Comparison of ENCODE assay signal across 12 mouse cellular contexts in genomic region chr3:87998747-87999146, GRCm38 (mm10). TPM values are rescaled to one million over a fixed set of nuclear protein-coding genes. Genes with fewer than 3 reads are reported as not detected.
A peak's percentile ranks its signal among the peaks of the same experiment; 100 is the strongest.
DNase-seq lines count a peak whose midpoint lies in the region.
"Had no signal": no experiment of that assay in that cellular context is flagged by ENCODE, and none has a peak within 500 bp of the region (broad histone marks: within the 10 kb centered on the region; RNA-seq: fewer than 3 reads in every experiment).

No protein-coding gene starts in this region.

- DNase-seq in frontal cortex, postnatal 10 days (ENCODE audit: low spot score in 2 of 2), result peak; percentile 68 to 80
- DNase-seq in frontal cortex, postnatal 36 days (ENCODE audit: low spot score in 2 of 2), result no peak
- peak; percentile 65 for DNase-seq in right cerebral cortex, adult 18-20 months
- no peak for DNase-seq in right cerebral cortex, adult 2 months (ENCODE audit: low spot score in 2 of 2)
- peak; percentile 67 to 74 for DNase-seq in layer of hippocampus, postnatal 36 days
- DNase-seq in urinary bladder, adult 18-20 months (ENCODE audit: low spot score in 2 of 2), result no peak
- no peak for DNase-seq in spleen, postnatal 10 days (ENCODE audit: low spot score in 2 of 2)
- no peak for DNase-seq in urinary bladder, postnatal 10 days (ENCODE audit: low spot score)
- DNase-seq: gastrocnemius, postnatal 25 days; kidney, postnatal 4 days had no signal

RNA-seq across cellular contexts. Expression of gene Bcan, which starts 1.3 kb away (rescaled TPM):
- total RNA-seq in layer of hippocampus, postnatal 36 days (2021), result 100 to 1,000 TPM; 296 to 327 TPM
- total RNA-seq: common myeloid progenitor, adult 5-6 weeks; gastrocnemius, postnatal 25 days; MEL had no signal

RNA-seq across cellular contexts. Expression of gene Nes, which starts 27.9 kb away (rescaled TPM):
- total RNA-seq in layer of hippocampus, postnatal 36 days (2021), result 1 to 10 TPM; 4.0 to 5.4 TPM
- total RNA-seq: MEL had no signal

RNA-seq across cellular contexts. Expression of gene Hapln2, which starts 28.6 kb away (rescaled TPM):
- 10 to 100 TPM; 14.9 to 18.0 TPM for total RNA-seq in layer of hippocampus, postnatal 36 days (2021)
- total RNA-seq: common myeloid progenitor, adult 5-6 weeks; gastrocnemius, postnatal 25 days; MEL had no signal

RNA-seq across cellular contexts. Expression of gene Gpatch4, which starts 44.2 kb away (rescaled TPM):
- total RNA-seq in layer of hippocampus, postnatal 36 days (2021), result 10 to 100 TPM; 14.5 to 17.8 TPM

RNA-seq across cellular contexts. Expression of gene Crabp2, which starts 50.3 kb away (rescaled TPM):
- 1 to 10 TPM; 1.3 to 3.5 TPM for total RNA-seq in layer of hippocampus, postnatal 36 days (2021)

Comparison
In these comparisons a context has a peak if more than half of its experiments do, and no peak if none do; other contexts are left out.
1. DNase-seq: peak in frontal cortex, postnatal 10 days (2 of 2), right cerebral cortex, adult 18-20 months (single experiment) and layer of hippocampus, postnatal 36 days (2 of 2); none in frontal cortex, postnatal 36 days (0 of 2), right cerebral cortex, adult 2 months (0 of 2), urinary bladder, adult 18-20 months (0 of 2), spleen, postnatal 10 days (0 of 2) and urinary bladder, postnatal 10 days (single experiment).